Mouse (Mus musculus) heart, embryonic 16.5 days (tissue): ENCODE data around the gene Rprd2. TPM values are rescaled to one million over a fixed set of nuclear protein-coding genes. Genes with fewer than 3 reads are reported as not detected.
A peak's percentile ranks its signal among the peaks of the same experiment; 100 is the strongest.

ENCODE experiments used
- ATAC-seq: fragments of 200-750 bp; cut with Nextera tagmentation; replicated peaks from 2 replicates; pipeline ENCODE4 v1.8.0; 2017; ENCODE audit warnings: moderate number of reproducible peaks; ENCODE audit not compliant: insufficient read depth, low FRiP score; ENCODE audit errors: extremely low read depth
- H3K27ac ChIP-seq: fragments of 300-500 bp; sonication (generic); 2 replicates; pipeline ENCODE4 v1.5.1; 2014; ENCODE audit warnings: mild to moderate bottlenecking, low read length, control low read depth, moderate library complexity
- H3K27me3 ChIP-seq: fragments of 300-500 bp; sonication (generic); 2 replicates; pipeline ENCODE4 v1.6.1; 2014; ENCODE audit warnings: low read length, mixed read lengths; ENCODE audit not compliant: control insufficient read depth, insufficient read depth
- H3K36me3 ChIP-seq: fragments of 300-500 bp; sonication (generic); 2 replicates; pipeline ENCODE4 v1.6.1; 2014; ENCODE audit not compliant: control insufficient read depth, insufficient read depth
- H3K4me1 ChIP-seq: fragments of 300-500 bp; sonication (generic); 2 replicates; pipeline ENCODE4 v1.6.1; 2014; ENCODE audit warnings: low read length, mixed read lengths; ENCODE audit not compliant: control insufficient read depth, insufficient read depth
- H3K4me2 ChIP-seq: fragments of 300-500 bp; sonication (generic); 2 replicates; pipeline ENCODE4 v1.6.1; 2014; ENCODE audit warnings: low read depth, mild to moderate bottlenecking, control low read depth, low read length
- H3K4me3 ChIP-seq: fragments of 300-500 bp; sonication (generic); 2 replicates; pipeline ENCODE4 v1.5.1; 2014; ENCODE audit warnings: mild to moderate bottlenecking, control low read depth, low read length
- H3K9ac ChIP-seq: fragments of 300-500 bp; sonication (generic); 2 replicates; pipeline ENCODE4 v1.6.1; 2014; ENCODE audit warnings: low read length, control low read depth
- H3K9me3 ChIP-seq: fragments of 300-500 bp; sonication (generic); replicated peaks from 2 replicates; pipeline ENCODE4 v1.6.1; 2016; ENCODE audit warnings: low read length; ENCODE audit not compliant: control insufficient read depth
- WGBS: fragments of 180-500 bp; shearing (Covaris S2); extraction: QIAGEN DNeasy Blood & Tissue Kit; methylation state at CpG from one replicate; pipeline ENCODE4 v1.1.7; 2014; 5-methylcytosine and 5-hydroxymethylcytosine counted together
- polyA plus RNA-seq: library from polyadenylated mRNA; unstranded; fragments of >200 nt; fragmentation: Nextera tagmentation; extraction: Ambion mirVana; gene quantifications from 2 replicates; pipeline ENCODE4 v1.2.1, GENCODE M21; 2015

Rprd2 gene
- polyA plus RNA-seq, 1 experiment from 2014 or later = 17.9 TPM

- Histone ChIP-seq H3K9ac (no peak overlapping the region), H3K27me3 (no peaks in the 10 kb centered on the region), H3K27ac (no peak overlapping the region), H3K4me2 (no peak overlapping the region), H3K4me1 (peaks cover 32% of the 10 kb centered on the region), H3K9me3 (no peaks in the 10 kb centered on the region), H3K36me3 (peaks cover 6% of the 10 kb centered on the region), H3K4me3 (no peak overlapping the region)
- no peak for ATAC-seq
- 68% methylated on average over 13 of the region's 13 CpGs for WGBS
Measured at GRCm38 (mm10) chr3:95734092-95734702, 84.5 kb downstream of the Rprd2 start.

- H3K4me2 ChIP-seq = no peak overlapping the region
- H3K4me3 ChIP-seq = no peak overlapping the region
- H3K27me3 ChIP-seq = no peaks in the 10 kb centered on the region
- 64% methylated on average over 11 of the region's 11 CpGs for WGBS
- H3K36me3 ChIP-seq = peaks cover 6% of the 10 kb centered on the region
- H3K9ac ChIP-seq = no peak overlapping the region; the same call in 1 of the 2 replicates
- no peak for ATAC-seq
- no peaks in the 10 kb centered on the region for H3K9me3 ChIP-seq
- H3K27ac ChIP-seq = peak overlapping the region; percentile 57
- peaks cover 26% of the 10 kb centered on the region for H3K4me1 ChIP-seq
Measured at GRCm38 (mm10) chr3:95732744-95733521, 85.7 kb downstream of the Rprd2 start.

- Histone ChIP-seq H3K4me3 (no peak overlapping the region), H3K27ac (peak overlapping the region; percentile 57), H3K9ac (no peak overlapping the region), H3K4me2 (no peak overlapping the region), H3K9me3 (no peaks in the 10 kb centered on the region), H3K36me3 (peaks cover 6% of the 10 kb centered on the region), H3K27me3 (no peaks in the 10 kb centered on the region), H3K4me1 (peaks cover 20% of the 10 kb centered on the region)
- WGBS = 83% methylated on average over 9 of the region's 9 CpGs
- no peak for ATAC-seq
Measured at GRCm38 (mm10) chr3:95732297-95732696, 86.4 kb downstream of the Rprd2 start.

- no peak for ATAC-seq
- Histone ChIP-seq H3K9ac (no peak overlapping the region), H3K27me3 (no peaks in the 10 kb centered on the region), H3K9me3 (no peaks in the 10 kb centered on the region), H3K4me3 (no peak overlapping the region), H3K4me1 (peaks cover 20% of the 10 kb centered on the region), H3K27ac (no peak overlapping the region), H3K4me2 (no peak overlapping the region), H3K36me3 (peaks cover 6% of the 10 kb centered on the region)
- 95% methylated on average over 4 of the region's 4 CpGs for WGBS
Measured at GRCm38 (mm10) chr3:95731802-95732201, 86.9 kb downstream of the Rprd2 start.

GRCm38 (mm10) chr3:95730431-95730830 lies 88.2 kb downstream of the Rprd2 start:
- Histone ChIP-seq H3K27ac (no peak overlapping the region), H3K36me3 (peaks cover 6% of the 10 kb centered on the region), H3K9me3 (no peaks in the 10 kb centered on the region), H3K27me3 (no peaks in the 10 kb centered on the region), H3K9ac (no peak overlapping the region), H3K4me2 (no peak overlapping the region), H3K4me3 (no peak overlapping the region), H3K4me1 (peaks cover 15% of the 10 kb centered on the region)
- ATAC-seq = no peak
- WGBS = 85% methylated on average over 7 of the region's 7 CpGs

GRCm38 (mm10) chr3:95728906-95729305 lies 89.8 kb downstream of the Rprd2 start:
- Histone ChIP-seq H3K9ac (no peak overlapping the region), H3K4me3 (no peak overlapping the region), H3K4me2 (no peak overlapping the region), H3K27me3 (no peaks in the 10 kb centered on the region), H3K4me1 (peaks cover 15% of the 10 kb centered on the region), H3K36me3 (no peaks in the 10 kb centered on the region), H3K27ac (peak overlapping the region; percentile 29; the same call in 1 of the 2 replicates), H3K9me3 (no peaks in the 10 kb centered on the region)
- WGBS = 56% methylated on average over 2 of the region's 2 CpGs
- no peak for ATAC-seq

- Histone ChIP-seq H3K9ac (no peak overlapping the region), H3K4me3 (no peak overlapping the region), H3K36me3 (no peaks in the 10 kb centered on the region), H3K27ac (no peak overlapping the region), H3K4me1 (peaks cover 4% of the 10 kb centered on the region; the same call in 1 of the 2 replicates), H3K4me2 (no peak overlapping the region), H3K9me3 (no peaks in the 10 kb centered on the region), H3K27me3 (no peaks in the 10 kb centered on the region)
- no peak for ATAC-seq
- 41% methylated on average over 7 of the region's 7 CpGs for WGBS
Measured at GRCm38 (mm10) chr3:95726696-95727358, 91.8 kb downstream of the Rprd2 start.

- H3K36me3 ChIP-seq = no peaks in the 10 kb centered on the region
- no peak overlapping the region for H3K27ac ChIP-seq
- peaks cover 4% of the 10 kb centered on the region; the same call in 1 of the 2 replicates for H3K4me1 ChIP-seq
- H3K27me3 ChIP-seq = no peaks in the 10 kb centered on the region
- no peak overlapping the region for H3K9ac ChIP-seq
- ATAC-seq = no peak
- 78% methylated on average over 7 of the region's 7 CpGs for WGBS
- H3K4me2 ChIP-seq = no peak overlapping the region
- H3K4me3 ChIP-seq = no peak overlapping the region
- H3K9me3 ChIP-seq = no peaks in the 10 kb centered on the region
Measured at GRCm38 (mm10) chr3:95725863-95726262, 92.8 kb downstream of the Rprd2 start.

- Histone ChIP-seq H3K9ac (no peak overlapping the region), H3K27me3 (no peaks in the 10 kb centered on the region), H3K4me2 (no peak overlapping the region), H3K4me1 (no peaks in the 10 kb centered on the region), H3K9me3 (no peaks in the 10 kb centered on the region), H3K4me3 (no peak overlapping the region), H3K27ac (no peak overlapping the region), H3K36me3 (no peaks in the 10 kb centered on the region)
- 67% methylated on average over 3 of the region's 3 CpGs for WGBS
- 0 out of 2 replicates have a peak, but pooled peaks have one; percentile 28 for ATAC-seq
Measured at GRCm38 (mm10) chr3:95722386-95722785, 96.3 kb downstream of the Rprd2 start.
